Mouse (Mus musculus) MEL (cell line): ENCODE measurements around the gene Myo7a. TPM values are rescaled to one million over a fixed set of nuclear protein-coding genes. Genes with fewer than 3 reads are reported as not detected.

Experiments used
- DNase-seq: peaks from one replicate; pipeline ENCODE4 v3.0.0; 2011; ENCODE audit warnings: low read depth, low spot score
- H3K27ac ChIP-seq: 2 replicates; pipeline ENCODE4 v1.5.1; 2012; ENCODE audit warnings: low read depth, mild to moderate bottlenecking, control low read depth, low read length, moderate library complexity; ENCODE audit not compliant: control insufficient read depth
- H3K27me3 ChIP-seq, 2 experiments: fragments of 150-350 bp in 1 of 2; sonication (generic) in 1 of 2; 2 replicates each; pipeline ENCODE4 v1.6.1; 2012; ENCODE audit warnings: low read length in 2 of 2, mild to moderate bottlenecking in 2 of 2, improper control_type of control experiment in 1 of 2, moderate library complexity in 1 of 2; ENCODE audit not compliant: insufficient read depth in 2 of 2, control insufficient read depth in 1 of 2
- H3K36me3 ChIP-seq, 2 experiments: 2 replicates each; pipeline ENCODE4 v1.6.1; 2012 to 2014; ENCODE audit warnings: low read length in 2 of 2, improper control_type of control experiment in 1 of 2, inconsistent platforms in 1 of 2, mild to moderate bottlenecking in 1 of 2; ENCODE audit not compliant: insufficient read depth in 2 of 2, control insufficient read depth in 1 of 2
- H3K4me1 ChIP-seq, 2 experiments: fragments of 150-350 bp in 1 of 2; sonication (generic) in 1 of 2; 2 replicates each; pipeline ENCODE4 v1.6.1; 2012; ENCODE audit warnings: low read length in 2 of 2, improper control_type of control experiment in 1 of 2, mild to moderate bottlenecking in 1 of 2; ENCODE audit not compliant: insufficient read depth in 2 of 2, control insufficient read depth in 1 of 2
- H3K4me3 ChIP-seq, 2 experiments: fragments of 150-350 bp in 1 of 2; sonication (generic) in 1 of 2; 2 replicates each; pipeline ENCODE4 v1.5.1; 2012; ENCODE audit warnings: low read depth in 2 of 2, low read length in 2 of 2, mild to moderate bottlenecking in 2 of 2, moderate library complexity in 2 of 2, control low read depth in 1 of 2, improper control_type of control experiment in 1 of 2; ENCODE audit not compliant: control insufficient read depth in 1 of 2, insufficient read depth in 1 of 2
- H3K79me2 ChIP-seq: 2 replicates; pipeline ENCODE4 v1.6.1; 2012; ENCODE audit warnings: mild to moderate bottlenecking, low read length, moderate library complexity; ENCODE audit not compliant: control insufficient read depth, poor library complexity, insufficient read depth
- H3K9ac ChIP-seq: 2 replicates; pipeline ENCODE4 v1.6.1; 2012; ENCODE audit warnings: low read depth, mild to moderate bottlenecking, control low read depth, low read length, moderate library complexity; ENCODE audit not compliant: control insufficient read depth, poor library complexity, severe bottlenecking
- H3K9me3 ChIP-seq: fragments of 150-350 bp; sonication (generic); replicated peaks from 2 replicates; pipeline ENCODE4 v1.6.1; 2012; ENCODE audit warnings: mild to moderate bottlenecking, low read length, improper control_type of control experiment, moderate library complexity; ENCODE audit not compliant: insufficient read depth
- BHLHE40 ChIP-seq: IDR thresholded peaks from 2 replicates; pipeline ENCODE4 v1.6.1; 2012; ENCODE audit warnings: low read depth, mild to moderate bottlenecking, inconsistent platforms, low read length, improper control_type of control experiment, borderline replicate concordance
- CHD2 ChIP-seq: IDR thresholded peaks from 2 replicates; pipeline ENCODE4 v1.6.1; 2011; ENCODE audit warnings: low read length, improper control_type of control experiment
- CTCF ChIP-seq, 3 experiments: IDR thresholded peaks in 2 of 3; conservative IDR thresholded peaks in 1 of 3; 2 replicates each; pipeline ENCODE4 v1.5.1; 2011 to 2012; ENCODE audit warnings: low read length in 3 of 3, low read depth in 2 of 3, mild to moderate bottlenecking in 2 of 3, improper control_type of control experiment in 1 of 3, inconsistent platforms in 1 of 3, mixed read lengths in 1 of 3, moderate library complexity in 1 of 3; ENCODE audit not compliant: control insufficient read depth in 1 of 3, insufficient read depth in 1 of 3, poor library complexity in 1 of 3, severe bottlenecking in 1 of 3
- E2F4 ChIP-seq: IDR thresholded peaks from 2 replicates; pipeline ENCODE4 v1.6.1; 2011; ENCODE audit warnings: low read depth, low read length, improper control_type of control experiment, borderline replicate concordance
- GATA1 ChIP-seq: IDR thresholded peaks from 2 replicates; pipeline ENCODE4 v1.6.1; 2011; ENCODE audit warnings: low read depth, low read length, improper control_type of control experiment
- HCFC1 ChIP-seq: IDR thresholded peaks from 2 replicates; pipeline ENCODE4 v1.6.1; 2012; ENCODE audit warnings: low read depth, mild to moderate bottlenecking, inconsistent platforms, low read length, improper control_type of control experiment, moderate library complexity
- JUND ChIP-seq: IDR thresholded peaks from 2 replicates; pipeline ENCODE4 v1.6.1; 2011; ENCODE audit warnings: low read depth, mild to moderate bottlenecking, improper control_type of control experiment, low read length
- KAT2A ChIP-seq: conservative IDR thresholded peaks from 2 replicates; pipeline ENCODE4 v1.6.1; 2012; ENCODE audit warnings: low read depth, low read length, improper control_type of control experiment, inconsistent platforms
- MAX ChIP-seq: IDR thresholded peaks from 2 replicates; pipeline ENCODE4 v1.6.1; 2011; ENCODE audit warnings: low read length, improper control_type of control experiment
- MAZ ChIP-seq: IDR thresholded peaks from 2 replicates; pipeline ENCODE4 v1.6.1; 2012; ENCODE audit warnings: low read depth, mild to moderate bottlenecking, inconsistent platforms, low read length, improper control_type of control experiment
- MEF2A ChIP-seq: IDR thresholded peaks from 2 replicates; pipeline ENCODE4 v1.6.1; 2014; ENCODE audit warnings: low read depth, mild to moderate bottlenecking, inconsistent platforms, low read length, improper control_type of control experiment; ENCODE audit not compliant: poor library complexity, insufficient replicate concordance, severe bottlenecking; ENCODE audit errors: extremely low read depth
- MYB ChIP-seq: IDR thresholded peaks from 2 replicates; pipeline ENCODE4 v1.6.1; 2011; ENCODE audit warnings: mild to moderate bottlenecking, low read depth, low read length, improper control_type of control experiment
- MYC ChIP-seq: IDR thresholded peaks from 2 replicates; pipeline ENCODE4 v1.6.1; 2011; ENCODE audit warnings: low read depth, mild to moderate bottlenecking, low read length, improper control_type of control experiment, moderate library complexity
- POLR2AphosphoS2 ChIP-seq: IDR thresholded peaks from 2 replicates; pipeline ENCODE4 v1.6.1; 2011; ENCODE audit warnings: low read length, improper control_type of control experiment
- POLR2AphosphoS5 ChIP-seq: IDR thresholded peaks from 2 replicates; pipeline ENCODE4 v1.6.1; 2012; ENCODE audit warnings: low read depth, borderline replicate concordance, mild to moderate bottlenecking, inconsistent platforms, low read length, moderate library complexity, mixed read lengths
- RAD21 ChIP-seq: IDR thresholded peaks from 2 replicates; pipeline ENCODE4 v1.6.1; 2011; ENCODE audit warnings: mild to moderate bottlenecking, low read depth, low read length, improper control_type of control experiment
- RCOR1 ChIP-seq: IDR thresholded peaks from 2 replicates; pipeline ENCODE4 v1.6.1; 2012; ENCODE audit warnings: low read depth, mild to moderate bottlenecking, inconsistent platforms, low read length, improper control_type of control experiment
- SMC3 ChIP-seq: IDR thresholded peaks from 2 replicates; pipeline ENCODE4 v1.6.1; 2011; ENCODE audit warnings: low read depth, low read length, improper control_type of control experiment
- TBP ChIP-seq: IDR thresholded peaks from 2 replicates; pipeline ENCODE4 v1.8.0; 2011; ENCODE audit warnings: low read depth, low read length, improper control_type of control experiment
- TCF12 ChIP-seq: IDR thresholded peaks from 2 replicates; pipeline ENCODE4 v1.6.1; 2014; ENCODE audit warnings: low read depth, mild to moderate bottlenecking, inconsistent platforms, low read length, improper control_type of control experiment, moderate library complexity
- USF1 ChIP-seq: IDR thresholded peaks from 2 replicates; pipeline ENCODE4 v1.6.1; 2014; ENCODE audit warnings: low read depth, mild to moderate bottlenecking, inconsistent platforms, low read length, improper control_type of control experiment, moderate library complexity
- ZC3H11A ChIP-seq: IDR thresholded peaks from 2 replicates; pipeline ENCODE4 v1.6.1; 2012; ENCODE audit warnings: low read depth, mild to moderate bottlenecking, inconsistent platforms, low read length, improper control_type of control experiment
- ZMIZ1 ChIP-seq: IDR thresholded peaks from 2 replicates; pipeline ENCODE4 v1.6.1; 2012; ENCODE audit warnings: low read depth, mild to moderate bottlenecking, inconsistent platforms, low read length, improper control_type of control experiment, moderate library complexity
- ZNF384 ChIP-seq: IDR thresholded peaks from 2 replicates; pipeline ENCODE4 v1.6.1; 2012; ENCODE audit warnings: low read depth, mild to moderate bottlenecking, inconsistent platforms, low read length, improper control_type of control experiment
- polyA plus RNA-seq, 2 experiments: library from polyadenylated mRNA; stranded (reverse) in 1 of 2; unstranded in 1 of 2; fragments of >175 nt in 1 of 2; fragments of >200 nt in 1 of 2; gene quantifications; 2 replicates each; pipeline versions ENCODE4 v1.2.1 to v1.2.4; 2012; ENCODE audit warnings: low replicate concordance in 2 of 2, low read depth in 1 of 2; ENCODE audit not compliant: insufficient read length in 2 of 2, insufficient read depth in 1 of 2, missing spikeins in 1 of 2
- total RNA-seq: library from RNA; depleted of rRNA; stranded (reverse); fragments of 300-350 nt; gene quantifications from 2 replicates; pipeline ENCODE4 v1.2.3, GENCODE M21; 2012

The Myo7a gene
- total and polyA plus RNA-seq, 3 experiments: 1.4 to 7.5 TPM; not detected in 1

DNA sequence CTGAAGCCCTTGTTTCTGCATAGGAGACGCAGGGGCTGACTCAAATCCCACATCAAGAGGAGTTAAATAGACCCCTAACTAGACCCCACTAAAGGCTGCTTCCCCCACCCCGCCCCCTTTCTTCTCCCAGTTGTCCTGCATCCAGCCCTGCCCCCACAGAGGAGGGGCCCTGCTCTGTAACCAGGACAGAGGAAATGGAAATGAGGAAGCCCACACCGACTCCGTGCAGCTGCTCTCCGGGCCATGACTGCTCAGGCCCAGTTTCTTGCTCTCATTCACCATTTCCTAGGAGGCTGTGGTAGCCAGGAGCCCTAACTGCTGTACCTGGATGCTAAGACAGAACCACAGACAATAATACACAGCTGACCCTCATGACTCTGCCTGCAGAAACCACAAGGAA, 36.9 kb downstream of the Myo7a start:
- Histone ChIP-seq H3K9ac (no peak overlapping the region), H3K4me3 (no peak overlapping the region), H3K27ac (no peak overlapping the region), H3K9me3 (no peaks in the 10 kb centered on the region), H3K79me2 (no peaks in the 10 kb centered on the region), H3K4me1 (peaks cover 0 to 3% of the 10 kb centered on the region in 2 experiments; a peak in 1 of 4 replicates), H3K27me3 (no peaks in the 10 kb centered on the region; a peak in 1 of 4 replicates), H3K36me3 (no peaks in the 10 kb centered on the region)
- peak; percentile 15 for DNase-seq
- TF ChIP-seq MAX (no peak), ZMIZ1 (no peak), HCFC1 (no peak), TBP (no peak), MYC (no peak), JUND (no peak), MEF2A (no peak), CHD2 (no peak), POLR2AphosphoS5 (no peak)

DNA sequence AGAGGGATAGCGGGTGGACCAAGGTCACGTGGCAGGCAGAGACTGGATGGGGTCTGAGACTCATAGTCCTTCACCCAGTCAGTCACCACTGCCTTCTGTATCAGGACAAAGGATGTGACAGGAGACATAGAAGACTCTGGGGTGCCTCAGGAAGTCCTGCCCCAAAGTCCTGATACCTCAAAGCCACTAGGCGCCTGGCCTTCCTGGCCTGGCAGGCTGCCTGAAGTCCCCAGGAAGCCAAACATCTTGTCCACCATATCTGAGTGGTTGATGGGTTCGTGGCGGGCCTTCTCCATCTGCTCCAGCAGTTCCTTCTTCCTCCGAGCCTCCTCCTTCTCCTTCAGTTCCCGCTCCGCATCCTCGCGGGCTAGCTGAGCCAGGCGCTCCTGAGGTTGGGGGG, 41.9 kb downstream of the Myo7a start:
- Histone ChIP-seq H3K9me3 (no peaks in the 10 kb centered on the region), H3K36me3 (no peaks in the 10 kb centered on the region), H3K4me1 (peaks cover 0 to under 1% of the 10 kb centered on the region in 2 experiments; a peak in 1 of 4 replicates), H3K27ac (no peak overlapping the region), H3K9ac (no peak overlapping the region), H3K4me3 (no peak overlapping the region), H3K27me3 (no peaks in the 10 kb centered on the region), H3K79me2 (no peaks in the 10 kb centered on the region)
- DNase-seq: no peak
- no peak for TF ChIP-seq SMC3
- no peak for TF ChIP-seq TBP
- no peak for TF ChIP-seq JUND
- no peak for TF ChIP-seq KAT2A
- no peak for TF ChIP-seq HCFC1

- TF ChIP-seq USF1 (no peak), BHLHE40 (no peak), CHD2 (no peak), ZNF384 (no peak), TCF12 (no peak), SMC3 (peak; percentile 81), POLR2AphosphoS2 (no peak), MEF2A (no peak), MAZ (no peak), MAX (no peak), E2F4 (no peak), RCOR1 (no peak), MYB (no peak), HCFC1 (no peak), RAD21 (peak; percentile 58), GATA1 (no peak), ZC3H11A (no peak; the same call in 1 of the 2 replicates), CTCF (IDR thresholded peaks at IDR 0.05 in 2 of 3, conservative IDR thresholded peaks at IDR 0.05 in 1 of 3; ENCODE audit: control insufficient read depth in 1 of 3, insufficient read depth in 1 of 3, low read depth in 2 of 3, low read length in 3 of 3, poor library complexity in 1 of 3, severe bottlenecking in 1 of 3) (peak; percentile 82 to 97 (median 87))
- TF ChIP-seq, all 39 proteins: peak for 3
- peak; percentile 82 for DNase-seq
- no peaks in the 10 kb centered on the region for H3K9me3 ChIP-seq
- H3K9ac ChIP-seq: no peak overlapping the region
- H3K4me3 ChIP-seq: no peak overlapping the region
- no peaks in the 10 kb centered on the region for H3K79me2 ChIP-seq
- H3K36me3 ChIP-seq: no peaks in the 10 kb centered on the region
- H3K27me3 ChIP-seq: no peaks in the 10 kb centered on the region
- H3K27ac ChIP-seq: no peak overlapping the region
- no peaks in the 10 kb centered on the region for H3K4me1 ChIP-seq
Observed at GRCm38 (mm10) chr7:98071620-98072019, 47.7 kb downstream of the Myo7a start.
